Mouse (Mus musculus): ENCODE data around the gene Gstp3. TPM values are rescaled to one million over a fixed set of nuclear protein-coding genes. Genes with fewer than 3 reads are reported as not detected.

Gene Gstp3
- total RNA-seq, 2 experiments from 2014 or later: not detected

DNA sequence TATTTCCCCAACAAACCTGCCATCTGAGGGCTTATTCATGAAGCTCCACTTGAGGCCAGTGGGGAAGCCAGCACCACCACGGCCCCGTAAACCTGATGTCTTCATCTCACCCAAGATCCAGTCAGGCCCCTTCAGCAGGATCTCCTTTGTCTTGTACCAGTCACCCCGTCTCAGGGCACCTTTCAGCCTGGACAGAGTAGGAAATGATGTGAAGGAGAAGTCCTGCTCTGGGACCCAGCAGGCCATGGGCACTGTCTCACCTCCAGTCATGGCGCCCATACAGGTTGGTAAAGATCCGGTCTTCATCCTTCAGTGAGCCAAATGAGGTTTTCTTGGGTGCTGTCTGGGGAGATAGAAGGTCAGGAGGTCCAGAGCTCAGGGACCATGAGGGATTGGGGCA, 48.3 kb downstream of the Gstp3 start:
- intact Hi-C loops (cut with DNase I): no loop called here
- no peak for DNase-seq

Other genes starting within 250 kb of the Gstp3 start
- gene Chka, start 207.8 kb downstream of the Gstp3 start, total RNA-seq (2021): 10 to 100 TPM; 12.1 to 17.8 TPM
- gene Tcirg1, start 152.4 kb downstream of the Gstp3 start, total RNA-seq (2021): 10 to 100 TPM; 15.7 to 16.2 TPM
- 100 to 1,000 TPM; 358 to 371 TPM for gene Ndufs8, start 146.8 kb downstream of the Gstp3 start, total RNA-seq (2021)
- gene Aldh3b1, start 129.8 kb downstream of the Gstp3 start, total RNA-seq (2021): 1 to 10 TPM; 2.6 to 2.7 TPM
- gene Unc93b1, start 124.4 kb downstream of the Gstp3 start, total RNA-seq (2021): 10 to 100 TPM; 19.7 to 24.5 TPM
- under 1 TPM; 0.10 to 0.24 TPM for gene Aldh3b3, start 100.9 kb downstream of the Gstp3 start, total RNA-seq (2021)
- under 1 TPM; 0.32 to 0.72 TPM for gene Aldh3b2, start 87.2 kb downstream of the Gstp3 start, total RNA-seq (2021)
- 10 to 100 TPM; 12.8 to 13.4 TPM for gene Acy3, start 73.0 kb downstream of the Gstp3 start, total RNA-seq (2021)
- gene Tbx10, start 66.8 kb downstream of the Gstp3 start, total RNA-seq (2021): not detected
- 10 to 100 TPM; 61.2 to 71.2 TPM for gene Nudt8, start 59.0 kb downstream of the Gstp3 start, total RNA-seq (2021)
- gene Gm49405, start 58.9 kb downstream of the Gstp3 start, total RNA-seq (2021): 1 to 10 TPM; 1.4 to 1.6 TPM
- 100 to 1,000 TPM; 102 to 103 TPM for gene Doc2g, start 56.3 kb downstream of the Gstp3 start, total RNA-seq (2021)
- 100 to 1,000 TPM; 960 to 987 TPM for gene Ndufv1, start 46.8 kb downstream of the Gstp3 start, total RNA-seq (2021)
- 100 to 1,000 TPM; 270 to 278 TPM for gene Gstp1, start 21.6 kb downstream of the Gstp3 start, total RNA-seq (2021)
- gene Gstp2, start 13.5 kb downstream of the Gstp3 start, total RNA-seq (2021): 10 to 100 TPM; 87.3 to 90.7 TPM
- gene Cabp2, start 22.0 kb upstream of the Gstp3 start, total RNA-seq (2021): not detected
- 10 to 100 TPM; 21.9 to 26.3 TPM for gene Cdk2ap2, start 37.6 kb upstream of the Gstp3 start, total RNA-seq (2021)
- gene Pitpnm1, start 40.4 kb upstream of the Gstp3 start, total RNA-seq (2021): 10 to 100 TPM; 30.8 to 32.8 TPM
- 10 to 100 TPM; 47.7 to 62.6 TPM for gene Aip, start 66.3 kb upstream of the Gstp3 start, total RNA-seq (2021)
- not detected for gene Gpr152, start 80.2 kb upstream of the Gstp3 start, total RNA-seq (2021)
- not detected for gene Cabp4, start 84.5 kb upstream of the Gstp3 start, total RNA-seq (2021)
- gene Coro1b, start 89.0 kb upstream of the Gstp3 start, total RNA-seq (2021): 10 to 100 TPM; 87.2 to 90.7 TPM
- 1 to 10 TPM; 1.6 to 2.2 TPM for gene Ptprcap, start 94.0 kb upstream of the Gstp3 start, total RNA-seq (2021)
- gene Rps6kb2, start 103.8 kb upstream of the Gstp3 start, total RNA-seq (2021): 10 to 100 TPM; 22.4 to 24.3 TPM
- gene Carns1, start 115.9 kb upstream of the Gstp3 start, total RNA-seq (2021): 10 to 100 TPM; 40.2 to 53.6 TPM
- gene Tbc1d10c, start 131.7 kb upstream of the Gstp3 start, total RNA-seq (2021): 1 to 10 TPM; 2.6 to 2.9 TPM
- 100 to 1,000 TPM; 420 to 454 TPM for gene Ppp1ca, start 132.5 kb upstream of the Gstp3 start, total RNA-seq (2021)
- 1 to 10 TPM; 6.0 to 8.6 TPM for gene Rad9a, start 142.1 kb upstream of the Gstp3 start, total RNA-seq (2021)
- 1 to 10 TPM; 1.6 to 2.5 TPM for gene Clcf1, start 154.7 kb upstream of the Gstp3 start, total RNA-seq (2021)
- gene AC109138.7, start 154.8 kb upstream of the Gstp3 start, total RNA-seq (2021): not detected
- 10 to 100 TPM; 10.7 to 13.5 TPM for gene Pold4, start 172.3 kb upstream of the Gstp3 start, total RNA-seq (2021)
- gene Ssh3, start 209.6 kb upstream of the Gstp3 start, total RNA-seq (2021): 10 to 100 TPM in 1 of 2 experiments, 1 to 10 TPM in 1; 10.0 to 12.0 TPM
- gene Ankrd13d, start 223.6 kb upstream of the Gstp3 start, total RNA-seq (2021): 1 to 10 TPM in 1 of 2 experiments, under 1 TPM in 1; 0.98 to 1.5 TPM
- 10 to 100 TPM; 51.4 to 57.2 TPM for gene Grk2, start 246.7 kb upstream of the Gstp3 start, total RNA-seq (2021)

Measured in heart, postnatal 10 days (tissue).